Mouse (Mus musculus) layer of hippocampus, adult 11-12 months (tissue): ENCODE results near the gene Vav3.

Source experiments
- DNase-seq: peaks from one replicate; pipeline ENCODE4 v3.0.0; 2022; ENCODE audit warnings: low spot score

Vav3 gene

DNA sequence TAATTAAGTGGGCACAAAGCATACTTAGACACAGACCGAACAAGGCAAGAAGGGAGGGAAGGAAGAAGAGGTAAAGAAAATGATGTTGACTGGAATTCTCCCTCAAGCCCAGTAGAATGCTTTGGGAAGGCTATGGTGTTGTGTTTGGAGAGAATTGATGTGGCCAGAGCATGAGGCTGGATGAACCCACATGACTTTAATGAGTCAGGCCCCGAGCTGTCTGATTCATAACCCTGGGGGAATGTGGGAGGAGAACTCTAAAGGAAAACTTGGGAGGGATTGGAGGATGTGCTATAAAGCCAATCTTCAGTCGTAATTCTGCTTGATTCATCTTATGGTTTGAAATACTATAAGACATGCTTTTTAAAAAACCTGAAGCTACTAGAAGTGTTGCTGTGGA, 175.0 kb downstream of the Vav3 start:
- no peak for DNase-seq

DNA sequence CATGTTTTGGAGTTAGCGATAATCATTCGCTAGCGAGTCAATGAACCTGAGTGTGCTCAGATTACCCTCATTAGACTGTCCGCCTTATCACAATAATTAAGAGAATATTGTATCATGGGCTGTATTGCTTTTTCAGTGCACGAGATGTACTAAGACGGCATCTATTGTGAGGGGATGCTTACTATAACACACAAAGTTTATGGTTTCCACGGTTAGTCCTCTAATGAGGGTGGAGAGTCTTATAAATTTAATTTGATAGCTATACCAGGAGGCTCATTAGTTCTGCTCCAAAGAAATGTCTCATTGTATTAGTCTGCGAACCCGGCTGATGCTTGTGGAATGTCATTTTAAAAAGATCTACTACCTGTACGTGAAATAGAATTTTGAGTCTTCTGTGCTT, 175.9 kb downstream of the Vav3 start:
- DNase-seq: no peak

DNA sequence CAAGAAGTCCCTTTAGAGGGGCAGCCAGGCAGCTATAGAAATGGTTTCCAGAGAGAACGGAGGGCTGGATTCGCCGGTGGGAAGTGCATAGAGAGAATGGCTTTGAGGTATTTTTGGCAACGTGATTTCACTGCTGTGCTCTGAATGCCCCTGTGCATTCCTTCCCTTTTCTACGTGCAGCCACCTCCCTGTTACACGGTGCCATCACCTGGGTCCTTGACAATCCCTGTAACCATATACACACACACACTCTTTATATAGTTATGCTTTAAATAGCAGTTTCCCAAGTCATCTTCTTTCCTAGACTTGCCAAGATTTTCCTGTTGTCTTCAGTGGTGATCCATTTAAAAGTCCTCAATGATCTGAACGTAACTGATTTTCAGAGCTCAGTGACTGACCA, 181.7 kb downstream of the Vav3 start:
- DNase-seq: no peak

DNA sequence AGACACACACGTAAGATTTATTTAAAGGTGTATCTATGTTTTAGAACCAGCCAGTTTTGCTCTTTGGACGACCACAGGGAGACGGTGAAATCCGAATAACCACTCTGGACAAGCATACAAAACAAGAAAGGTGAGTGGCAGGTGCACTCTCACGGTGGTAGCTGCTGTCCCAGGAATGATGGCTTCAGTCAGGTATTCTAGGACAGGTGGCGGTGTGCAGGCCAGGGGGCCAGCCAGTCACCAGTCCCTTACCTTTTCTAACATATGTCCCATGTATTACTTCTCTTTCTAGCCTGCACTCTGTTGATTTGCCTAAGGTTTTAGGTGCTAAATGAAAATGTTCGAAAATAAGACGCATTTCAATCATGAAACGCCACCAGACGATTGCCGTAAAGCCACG, 185.4 kb downstream of the Vav3 start:
- DNase-seq: no peak

DNA sequence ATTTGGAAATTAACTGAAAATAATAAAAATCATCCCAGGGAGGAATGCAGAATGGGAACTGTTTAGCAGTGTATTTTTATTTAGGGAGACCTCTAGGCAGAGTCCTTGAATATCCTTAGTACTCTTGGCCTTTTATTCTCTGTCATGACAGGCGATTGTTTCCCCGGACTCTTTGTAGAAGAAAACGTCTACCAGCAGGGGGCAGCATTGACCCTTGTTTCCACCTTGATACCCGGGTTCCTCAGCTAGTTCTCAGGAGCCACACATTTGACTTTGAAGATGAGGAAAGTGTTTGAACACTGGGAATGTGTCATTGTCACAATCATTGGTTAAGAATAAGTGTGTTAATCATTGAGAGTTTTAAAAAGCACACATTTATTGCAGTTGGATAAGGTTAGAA, 185.8 kb downstream of the Vav3 start:
- peak; percentile 86 for DNase-seq

DNA sequence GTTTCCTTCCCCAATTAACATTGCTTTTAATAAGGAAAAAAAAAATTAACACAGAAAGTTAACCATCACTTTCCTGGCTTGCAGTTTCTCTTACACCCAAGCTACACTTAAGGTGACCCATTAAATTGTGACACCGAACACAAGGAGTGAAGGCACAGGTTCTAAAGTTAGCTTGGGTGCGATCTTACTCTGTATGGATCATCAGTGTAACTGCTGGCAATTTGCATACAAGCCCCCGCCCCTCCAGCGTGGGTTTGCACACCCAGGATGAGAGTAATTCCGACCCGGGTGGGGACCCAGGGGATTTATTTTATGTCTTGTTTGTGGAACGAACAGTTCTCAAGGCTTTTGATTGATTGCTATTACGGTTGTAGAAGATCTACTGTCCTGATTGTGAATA, 186.2 kb downstream of the Vav3 start:
- DNase-seq: no peak

DNA sequence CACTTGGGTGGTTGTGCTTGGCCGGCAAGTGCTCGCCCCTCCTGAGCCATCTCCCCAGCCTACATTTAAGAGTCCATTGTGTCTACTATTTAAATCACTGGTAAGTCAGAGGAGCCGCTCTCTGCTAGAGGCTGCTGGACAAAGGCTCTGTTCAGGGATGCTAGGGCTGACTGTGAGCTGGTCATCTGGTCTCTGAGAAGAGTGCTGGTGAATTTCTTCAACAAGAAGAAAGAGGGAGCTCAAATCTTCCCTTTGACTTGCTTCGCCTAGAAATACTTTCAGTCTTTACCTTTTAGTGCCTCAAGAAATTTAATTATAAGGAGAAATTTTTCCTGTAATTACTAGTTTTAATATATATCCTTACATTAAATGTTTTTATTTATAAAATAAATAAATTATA, 188.2 kb downstream of the Vav3 start:
- no peak for DNase-seq

DNA sequence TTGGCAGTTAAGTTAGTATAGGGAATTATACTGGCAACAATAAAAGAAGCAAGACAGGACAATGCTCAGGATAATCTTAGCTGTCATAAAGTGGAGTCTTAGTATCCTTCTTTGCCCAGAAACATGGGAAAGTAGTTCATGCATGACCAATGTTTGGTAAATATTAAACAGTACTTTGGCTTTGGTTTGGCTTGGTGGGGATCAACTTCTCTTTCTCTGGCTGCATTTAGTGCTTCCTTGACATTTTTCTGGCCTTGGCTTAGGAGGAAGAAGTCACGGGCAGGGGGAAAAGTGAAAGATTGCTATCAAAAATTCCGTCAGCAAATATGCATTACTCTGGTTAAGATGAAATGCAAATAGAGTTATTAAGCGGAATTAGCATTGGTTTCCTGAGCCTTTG, 197.2 kb downstream of the Vav3 start:
- DNase-seq: no peak

DNA sequence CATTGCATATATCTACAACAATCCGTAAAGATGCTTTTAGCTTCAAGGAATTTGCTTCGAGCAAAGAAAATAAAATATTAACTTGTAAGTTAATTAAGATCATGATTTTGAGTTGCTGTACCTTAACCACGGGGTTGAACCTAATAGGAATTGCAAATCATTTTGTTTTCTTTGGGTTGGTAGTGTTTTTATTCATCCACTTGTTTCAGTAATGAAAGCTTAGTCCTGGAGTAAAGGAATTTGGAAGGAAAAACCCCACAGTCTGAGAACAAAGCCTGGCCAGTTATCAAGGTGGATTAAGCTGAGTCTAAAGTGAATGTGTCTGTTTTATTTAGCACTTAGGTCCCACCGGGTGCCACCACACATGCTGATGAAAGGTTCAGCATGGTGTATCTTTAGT, 199.6 kb downstream of the Vav3 start:
- DNase-seq: no peak

DNA sequence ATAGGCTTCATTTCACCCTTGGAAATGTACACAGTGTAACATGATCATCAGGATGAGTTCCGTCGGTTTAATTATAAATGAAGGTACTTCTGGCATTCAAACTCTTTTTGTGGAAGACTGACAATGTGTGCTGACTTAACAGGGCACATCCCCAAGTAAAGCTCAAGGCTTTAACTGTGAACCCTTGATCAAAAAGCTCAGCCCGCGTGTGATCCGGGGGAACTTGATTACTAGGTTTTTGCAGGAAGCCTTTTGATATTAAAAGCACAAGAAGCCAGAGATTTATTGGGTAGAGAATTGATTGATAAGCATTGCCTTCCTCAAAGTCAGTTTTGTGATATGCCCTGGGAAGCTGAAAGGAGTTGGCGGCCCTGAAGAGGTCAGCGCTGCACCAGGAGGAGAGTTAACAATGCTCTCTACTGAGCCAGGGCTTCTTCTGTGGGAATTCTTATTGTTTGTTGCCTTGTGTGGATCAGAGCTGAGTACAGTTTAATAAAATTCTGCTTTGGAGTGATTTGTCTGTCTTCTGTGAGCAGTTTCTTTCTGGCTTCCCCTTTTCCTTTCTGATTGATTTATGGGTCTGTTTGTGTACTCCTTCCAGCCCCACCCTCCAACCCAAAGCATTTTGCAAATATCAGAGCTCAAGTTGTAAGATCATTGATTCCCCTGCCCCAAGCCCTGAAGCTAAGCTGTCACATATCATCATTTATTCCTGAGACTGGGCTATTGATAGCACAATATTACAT, 204.2 kb downstream of the Vav3 start:
- DNase-seq: no peak

DNA sequence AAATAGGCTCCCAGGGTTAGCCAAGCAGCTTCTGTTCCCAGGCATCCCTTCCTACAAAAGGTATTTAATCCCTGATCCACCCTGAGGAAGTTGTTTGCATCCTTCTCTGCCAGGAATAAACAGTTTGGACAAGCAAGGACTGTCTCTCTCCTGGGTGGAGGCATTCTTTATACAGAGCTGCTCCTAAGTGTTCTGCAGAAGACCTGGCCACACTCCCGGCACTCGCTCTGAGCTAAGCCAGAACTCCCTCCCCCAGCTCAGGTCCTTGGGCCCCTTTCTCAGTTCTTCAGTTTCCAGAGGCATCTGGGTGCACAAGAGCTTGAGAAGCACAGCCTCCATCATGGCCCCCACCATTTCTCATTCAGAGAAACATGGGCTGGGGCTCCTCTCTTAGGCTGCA, 216.9 kb downstream of the Vav3 start:
- no peak for DNase-seq

DNA sequence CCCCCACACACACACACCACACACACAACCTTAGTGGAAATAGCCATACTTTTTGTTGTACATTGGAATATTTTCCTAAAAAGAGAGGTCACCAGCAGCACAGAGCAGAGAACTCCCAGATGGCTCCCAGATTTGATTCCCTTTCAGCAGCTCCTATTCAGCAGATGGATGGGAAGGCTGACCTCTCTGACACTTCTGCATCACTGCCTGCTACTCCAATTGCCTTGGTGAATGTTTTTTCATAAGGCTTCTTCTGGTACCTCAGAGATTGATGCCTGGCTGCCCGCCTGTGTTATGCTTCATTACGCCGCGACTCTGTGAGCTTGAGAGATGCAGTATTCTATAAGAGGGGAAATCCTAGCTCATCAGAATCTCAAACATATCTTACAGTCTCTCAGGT, 220.8 kb downstream of the Vav3 start:
- no peak for DNase-seq

DNA sequence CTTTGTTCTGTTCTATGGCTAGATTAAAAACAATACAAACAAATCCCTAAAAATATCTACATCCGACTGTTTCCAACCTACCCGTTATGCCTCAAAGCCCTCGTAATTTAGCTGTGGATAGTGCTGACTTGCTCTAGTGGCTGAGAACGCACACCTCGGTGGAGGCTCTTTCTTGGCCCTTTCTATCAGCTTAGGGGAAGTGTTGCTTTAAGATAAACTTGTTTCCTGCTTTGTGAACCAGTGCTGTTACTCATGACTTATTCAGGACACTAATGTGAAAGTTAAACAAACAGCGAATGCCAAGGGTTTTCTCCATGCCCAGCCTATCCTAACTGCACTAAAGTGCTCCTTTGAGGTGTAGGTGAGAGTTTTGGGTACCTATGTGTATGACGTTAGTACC, 221.3 kb downstream of the Vav3 start:
- DNase-seq: no peak

DNA sequence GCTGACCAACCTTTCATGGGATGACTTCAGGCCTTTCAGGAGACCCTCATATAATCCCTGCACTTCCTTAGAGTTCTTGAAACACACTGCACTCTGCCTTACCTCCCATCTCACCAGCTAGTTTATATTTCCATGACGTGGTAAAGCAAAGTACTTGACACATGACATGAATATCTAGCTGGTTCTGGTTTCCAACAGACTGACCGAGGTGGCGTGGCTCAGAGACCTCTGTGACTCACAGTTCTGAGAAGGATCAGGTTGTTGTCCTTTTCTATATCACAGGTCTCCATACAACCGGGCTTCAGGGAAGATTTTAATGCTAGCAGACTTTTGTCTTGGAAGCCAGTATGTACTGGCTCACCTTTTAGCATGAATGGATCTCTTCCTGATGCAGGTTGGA, 221.8 kb downstream of the Vav3 start:
- no peak for DNase-seq

DNA sequence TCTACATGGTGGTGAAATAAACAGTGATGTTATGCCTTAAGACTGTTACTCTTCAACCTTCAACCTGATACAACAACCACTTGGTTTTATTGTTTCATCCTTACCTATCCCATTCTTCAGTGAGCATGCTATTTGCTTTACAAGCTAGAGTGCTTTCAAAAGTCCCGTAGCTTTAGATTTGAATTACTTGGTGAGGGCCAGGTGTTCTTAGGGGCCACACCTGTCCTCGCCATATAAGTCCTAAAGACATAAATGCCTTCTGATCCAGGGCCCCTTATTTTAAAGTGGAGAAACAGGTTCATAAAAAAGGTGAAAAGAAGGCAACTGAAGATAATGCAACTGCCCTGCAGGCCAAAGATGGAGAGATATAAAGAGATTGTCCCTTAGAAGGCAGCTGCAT, 224.0 kb downstream of the Vav3 start:
- no peak for DNase-seq

DNA sequence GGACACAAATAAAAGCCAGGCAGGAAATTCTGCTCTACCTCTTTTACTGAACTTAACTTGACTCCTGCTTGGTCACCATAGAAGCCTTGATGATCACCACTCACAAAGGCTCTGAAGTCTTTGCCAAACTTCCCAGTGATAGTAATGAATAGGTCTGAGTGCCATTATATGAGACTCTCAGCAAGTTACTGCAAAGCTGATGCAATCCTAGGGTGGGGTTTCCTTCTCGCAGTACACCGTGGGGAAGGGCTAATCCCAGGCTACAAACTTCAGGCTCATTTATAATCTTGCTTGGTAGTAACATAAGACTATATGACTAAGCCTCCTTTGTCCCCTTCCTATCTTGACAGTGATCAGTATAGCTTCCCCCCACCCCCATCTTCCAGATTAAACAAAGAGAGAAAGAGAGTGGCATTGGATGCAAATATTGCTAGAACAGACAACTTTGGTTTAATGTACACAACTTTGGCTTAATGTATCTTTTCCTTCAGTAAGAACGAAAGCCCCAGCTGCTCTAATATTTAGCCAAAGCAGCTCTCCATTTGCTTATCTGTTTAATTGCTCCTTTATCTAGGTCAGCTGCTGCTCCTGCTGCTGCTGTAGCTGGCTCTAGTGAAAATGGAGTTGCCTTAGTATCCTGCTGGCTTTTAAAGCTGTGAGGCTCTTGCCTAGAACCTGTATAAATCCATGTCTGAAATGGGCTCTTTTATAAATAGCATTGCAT, 228.3 kb downstream of the Vav3 start:
- DNase-seq: no peak

DNA sequence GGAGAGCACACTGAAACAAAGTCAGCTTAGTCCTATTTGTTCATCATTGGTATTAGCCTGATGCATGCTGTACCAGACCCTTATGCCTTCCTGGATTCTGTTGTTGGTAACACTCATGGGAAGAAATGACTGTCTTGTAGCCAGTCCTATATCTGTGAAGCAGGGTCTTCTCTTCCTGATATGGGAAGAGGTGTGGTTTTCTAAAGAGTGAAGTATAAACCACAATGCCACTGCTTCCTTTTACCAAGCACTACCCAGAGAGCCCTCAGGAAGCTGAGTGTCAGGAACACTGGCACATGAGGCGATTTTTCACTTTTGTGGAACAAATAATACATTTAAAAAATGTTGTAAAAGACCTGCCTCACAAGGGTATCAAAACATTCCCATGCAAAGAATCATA, 231.0 kb downstream of the Vav3 start:
- no peak for DNase-seq

DNA sequence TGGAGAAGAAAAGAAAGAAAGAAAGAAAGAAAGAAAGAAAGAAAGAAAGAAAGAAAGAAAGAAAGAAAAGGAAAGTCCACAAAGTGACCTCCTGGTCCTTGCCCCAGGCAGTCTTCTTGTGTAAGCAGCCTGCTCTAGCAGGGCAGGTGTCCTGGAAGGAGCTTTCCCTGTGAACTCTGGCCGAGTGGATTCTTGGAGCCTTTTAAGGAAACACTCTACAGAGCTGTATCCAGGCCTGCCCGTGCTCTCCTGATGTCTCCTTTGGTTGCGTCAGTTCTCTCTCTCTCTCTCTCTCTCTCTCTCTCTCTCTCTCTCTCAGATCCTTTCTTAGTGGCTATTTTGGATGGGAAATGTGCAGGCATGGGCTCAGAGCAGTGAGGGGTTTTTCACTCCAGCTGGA, 232.4 kb downstream of the Vav3 start:
- DNase-seq: no peak

DNA sequence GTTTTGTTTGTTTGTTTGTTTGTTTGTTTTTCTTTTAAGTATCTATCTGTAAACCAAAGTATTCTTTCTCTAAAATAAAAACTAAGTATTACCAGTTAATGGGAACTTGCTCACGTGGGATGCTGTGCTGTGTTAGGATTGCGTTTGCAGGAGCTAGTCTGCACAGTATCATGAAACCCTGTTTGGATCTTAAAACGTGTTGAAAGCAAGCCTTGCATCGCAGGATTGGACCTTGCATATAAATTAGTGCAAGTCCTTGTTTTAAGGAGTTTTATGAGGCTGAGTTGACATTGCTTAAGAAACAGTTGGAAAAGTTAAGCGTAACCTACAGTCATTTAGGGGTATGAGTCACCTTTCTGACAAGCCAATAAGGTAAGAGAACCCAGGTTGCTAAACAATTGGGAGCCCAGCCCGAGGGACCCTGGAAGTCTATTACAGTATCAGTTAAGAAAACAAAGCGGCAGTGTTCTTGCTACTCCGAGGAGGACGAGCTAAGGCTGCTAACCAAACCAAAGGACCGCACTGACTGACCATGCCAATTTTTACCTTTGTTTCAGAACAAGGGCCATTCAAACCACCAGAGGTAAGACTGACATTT, 233.2 kb downstream of the Vav3 start:
- no peak for DNase-seq

DNA sequence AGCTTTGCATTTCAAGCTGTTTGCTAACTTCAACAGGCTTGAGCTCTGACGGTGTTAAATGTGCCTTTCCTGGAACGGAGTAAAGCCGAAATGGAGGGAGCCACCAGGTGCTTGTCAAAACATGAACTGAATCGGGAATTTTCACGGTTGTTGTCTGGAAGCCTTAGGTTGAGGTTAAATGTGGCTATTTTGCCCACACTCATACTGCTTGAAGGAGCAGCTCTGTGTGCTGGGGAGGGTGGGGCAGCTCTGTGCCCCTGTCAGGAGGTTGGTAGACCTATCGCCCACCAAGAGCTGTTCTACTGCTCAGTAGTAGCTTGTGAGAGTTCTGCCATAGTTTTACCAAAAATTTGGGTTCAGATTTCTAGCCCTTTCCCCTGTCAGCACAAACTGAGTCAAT, 233.7 kb downstream of the Vav3 start:
- DNase-seq: no peak

DNA sequence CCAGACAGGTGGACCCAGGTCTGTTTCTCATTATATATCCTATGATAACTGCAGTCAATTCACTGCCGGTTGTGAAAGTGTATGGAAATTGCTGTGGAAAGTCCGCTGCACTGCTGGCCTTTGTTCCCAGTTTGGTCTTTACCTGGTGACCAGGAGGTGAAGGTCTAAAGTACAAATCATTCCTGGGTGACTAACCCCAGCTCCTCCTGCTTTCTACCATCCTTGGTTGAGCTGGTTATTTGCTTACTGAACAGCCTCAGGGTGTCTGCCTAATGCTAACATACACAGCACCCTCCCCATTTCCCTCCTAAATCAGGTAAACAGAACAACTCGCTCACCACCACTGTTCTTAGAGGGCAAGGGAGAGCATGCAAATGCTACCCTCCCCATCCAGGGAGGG, 237.9 kb downstream of the Vav3 start:
- no peak for DNase-seq

DNA sequence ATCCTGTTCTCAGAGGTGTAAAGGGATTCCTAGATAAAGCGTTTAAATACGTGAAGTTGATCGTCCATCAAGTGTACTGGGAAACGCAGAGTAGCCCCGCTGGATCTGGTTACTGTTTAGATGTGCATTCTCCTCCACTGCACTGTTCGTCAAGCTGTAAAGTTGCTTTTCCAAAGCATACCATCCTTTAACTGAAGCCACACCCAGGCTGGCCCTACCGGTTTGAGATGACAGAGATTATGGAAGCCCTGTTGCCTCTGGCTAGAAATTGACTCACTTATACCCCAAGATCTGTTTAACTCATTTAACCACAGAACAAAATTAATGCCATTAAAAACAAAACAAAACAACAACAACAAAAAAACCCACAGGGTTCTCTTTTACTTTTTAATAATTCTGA, 238.5 kb downstream of the Vav3 start:
- no peak for DNase-seq

DNA sequence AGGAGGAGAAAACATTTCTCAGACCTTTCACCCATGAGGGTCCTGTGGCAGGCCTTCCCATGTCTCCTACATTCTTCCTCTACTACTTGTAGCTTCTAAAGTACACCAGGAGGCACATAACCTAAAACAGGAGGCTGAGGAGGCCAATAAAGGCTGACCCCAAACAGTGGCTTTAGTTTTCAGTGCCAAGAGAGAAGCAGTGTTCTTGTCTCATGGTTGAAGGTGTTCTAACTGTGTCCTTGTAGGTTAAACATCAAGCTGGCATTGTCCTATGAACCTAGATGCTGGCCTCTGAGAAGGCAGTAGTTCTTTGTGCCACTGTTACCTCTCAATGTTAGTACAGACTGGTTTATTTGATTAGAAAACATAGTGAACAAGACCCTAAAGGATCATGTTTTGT, 245.5 kb downstream of the Vav3 start:
- DNase-seq: no peak

DNA sequence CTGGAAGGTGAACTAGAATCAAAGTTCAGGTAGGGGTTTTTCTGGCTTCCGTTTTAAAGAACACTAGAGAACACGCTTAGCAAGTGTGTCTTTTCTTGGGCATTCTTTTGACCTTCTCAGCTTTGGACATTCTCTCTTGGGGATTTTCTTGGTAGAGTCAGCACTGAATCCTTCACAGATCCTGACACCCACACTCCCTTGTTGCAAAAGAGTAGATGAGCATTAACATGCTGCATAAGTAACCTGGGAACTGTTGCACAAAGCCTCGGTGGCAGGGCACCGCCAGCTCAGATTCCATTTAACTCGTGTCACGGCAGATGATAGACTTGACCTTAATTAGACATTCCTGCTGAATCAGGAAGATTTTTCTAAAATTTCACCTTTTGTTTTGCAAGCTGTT, 252.5 kb downstream of the Vav3 start:
- no peak for DNase-seq
